Mouse (Mus musculus): ENCODE measurements around the gene Grpel1.

Gene Grpel1

GRCm38 (mm10) chr5:36464709-36465661, at the start of gene Grpel1:
Gene Grpel1 (plus strand): TSS chr5:36464998.
- DNase-seq: peak; percentile 99

GRCm38 (mm10) chr5:36419861-36420260, 44.9 kb upstream of the Grpel1 start:
- DNase-seq: no peak

- no peak for DNase-seq
Observed at GRCm38 (mm10) chr5:36422689-36423088, 42.1 kb upstream of the Grpel1 start.

GRCm38 (mm10) chr5:36424676-36425075, 40.1 kb upstream of the Grpel1 start:
- DNase-seq: no peak

GRCm38 (mm10) chr5:36426404-36426803, 38.4 kb upstream of the Grpel1 start:
- DNase-seq: no peak

GRCm38 (mm10) chr5:36427831-36428230, 37.0 kb upstream of the Grpel1 start:
- peak; percentile 29 for DNase-seq

GRCm38 (mm10) chr5:36429551-36429950, 35.2 kb upstream of the Grpel1 start:
- DNase-seq: no peak

- peak; percentile 49 for DNase-seq
Observed at GRCm38 (mm10) chr5:36431711-36432110, 33.1 kb upstream of the Grpel1 start.

GRCm38 (mm10) chr5:36434398-36434967, 30.3 kb upstream of the Grpel1 start:
- no peak for DNase-seq

- DNase-seq: no peak
Observed at GRCm38 (mm10) chr5:36436858-36437257, 27.9 kb upstream of the Grpel1 start.

GRCm38 (mm10) chr5:36440741-36441140, 24.1 kb upstream of the Grpel1 start:
- no peak for DNase-seq

GRCm38 (mm10) chr5:36444611-36445010, 20.2 kb upstream of the Grpel1 start:
- no peak for DNase-seq

GRCm38 (mm10) chr5:36445028-36445427, 19.8 kb upstream of the Grpel1 start:
- DNase-seq: no peak

GRCm38 (mm10) chr5:36446166-36446890, 18.5 kb upstream of the Grpel1 start:
- DNase-seq: no peak

GRCm38 (mm10) chr5:36447872-36448271, 16.9 kb upstream of the Grpel1 start:
- DNase-seq: no peak

GRCm38 (mm10) chr5:36449710-36450358, 15.0 kb upstream of the Grpel1 start:
- DNase-seq: no peak

GRCm38 (mm10) chr5:36451119-36451518, 13.7 kb upstream of the Grpel1 start:
- peak; percentile 36 for DNase-seq

GRCm38 (mm10) chr5:36451872-36452389, 12.9 kb upstream of the Grpel1 start:
- no peak for DNase-seq

GRCm38 (mm10) chr5:36452821-36453220, 12.0 kb upstream of the Grpel1 start:
- DNase-seq: no peak

- no peak for DNase-seq
Observed at GRCm38 (mm10) chr5:36457706-36458105, 7.1 kb upstream of the Grpel1 start.

- peak; percentile 53 for DNase-seq
Observed at GRCm38 (mm10) chr5:36458926-36459325, 5.9 kb upstream of the Grpel1 start.

- no peak for DNase-seq
Observed at GRCm38 (mm10) chr5:36460712-36461111, 4.1 kb upstream of the Grpel1 start.

- DNase-seq: no peak
Observed at GRCm38 (mm10) chr5:36461231-36461630, 3.6 kb upstream of the Grpel1 start.
